Mouse (Mus musculus): ENCODE measurements at regions not wholly inside any gene's neighbourhood (a gene's known extent, or its start where the extent isn't known, plus 50 kb on each side); places are given as distances from the start of the nearest gene placed in this dataset.

DNA sequence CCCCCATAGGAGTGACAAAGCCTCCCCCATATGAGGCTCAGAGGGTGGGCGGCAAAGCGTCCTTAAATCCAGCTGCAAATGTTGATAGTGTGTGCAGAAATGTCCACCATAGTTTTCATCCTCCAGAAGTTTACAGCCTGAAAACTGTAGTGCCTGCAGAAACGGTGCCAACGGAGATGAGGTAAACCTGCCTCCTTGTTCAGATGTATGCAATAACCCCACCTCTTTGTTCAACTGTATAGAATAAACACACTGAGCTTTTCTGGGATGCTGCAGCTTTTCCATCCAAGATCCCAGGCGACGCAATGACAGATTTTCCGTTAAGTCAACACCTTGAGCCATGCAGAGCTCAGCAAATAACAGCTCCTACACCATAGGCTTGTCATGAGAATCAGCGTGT lies 57.3 kb upstream of the Cd180 start:
- no peak for ATAC-seq (ENCODE audit: low TSS enrichment)

DNA sequence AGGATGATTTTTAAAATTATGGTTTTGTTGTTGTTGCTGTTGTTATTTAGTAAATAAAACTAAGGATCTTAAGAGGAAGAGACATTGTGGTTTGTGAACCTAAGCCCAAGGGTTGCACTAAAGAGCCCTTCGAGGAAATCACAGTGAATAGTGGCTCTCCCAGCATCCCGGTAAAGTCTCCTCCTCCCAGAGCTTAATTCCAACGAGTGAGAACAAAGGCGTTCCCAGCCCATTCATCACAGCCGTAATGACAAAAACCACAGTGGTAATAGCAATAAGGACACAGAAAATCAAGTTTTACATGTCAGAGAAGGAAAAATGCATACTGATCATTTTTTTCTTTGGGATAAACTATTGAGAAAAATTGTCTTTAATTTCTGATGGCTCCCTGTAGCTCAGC lies 56.3 kb upstream of the Cd180 start:
- no peak for ATAC-seq (ENCODE audit: low TSS enrichment)

- ATAC-seq (ENCODE audit: low TSS enrichment), result no peak
Measured at GRCm38 (mm10) chr13:102639651-102640050, 53.7 kb upstream of the Cd180 start.

DNA sequence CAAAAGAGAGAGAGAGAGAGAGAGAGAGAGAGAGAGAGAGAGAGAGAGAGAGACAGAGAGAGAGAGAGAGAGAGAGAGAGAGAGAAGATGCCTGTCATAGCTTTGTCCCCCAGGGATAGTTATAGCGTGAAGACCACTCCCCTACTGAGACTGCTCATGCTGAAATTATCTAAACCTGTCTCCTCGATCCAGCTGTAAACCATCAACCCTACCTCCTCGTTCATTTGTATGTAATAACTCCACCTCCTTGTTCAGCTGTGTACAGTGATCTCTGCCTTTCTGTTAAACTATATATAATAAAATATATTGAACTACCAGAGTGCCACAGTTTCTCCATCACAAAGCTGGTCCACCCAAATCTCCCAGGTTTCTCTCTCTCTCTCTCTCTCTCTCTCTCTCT lies 53.2 kb upstream of the Cd180 start:
- no peak for ATAC-seq (ENCODE audit: low TSS enrichment)
